Mouse (Mus musculus) limb, embryonic 14.5 days (tissue): Measurements from ENCODE around the gene Dnaja2. TPM values are rescaled to one million over a fixed set of nuclear protein-coding genes. Genes with fewer than 3 reads are reported as not detected.
A peak's percentile ranks its signal among the peaks of the same experiment; 100 is the strongest.

ENCODE experiments used
- ATAC-seq: fragments of 200-750 bp; cut with Nextera tagmentation; 2 replicates; pipeline ENCODE4 v1.8.0; 2017; ENCODE audit warnings: low read depth, moderate number of reproducible peaks, moderate TSS enrichment; ENCODE audit not compliant: low FRiP score
- DNase-seq: peaks from one replicate; pipeline ENCODE4 v3.0.0-alpha.2; 2015; ENCODE audit warnings: low spot score
- H3K27ac ChIP-seq: fragments of 300-500 bp; sonication (generic); replicated peaks from 2 replicates; pipeline ENCODE4 v1.5.1; 2014; ENCODE audit warnings: low read depth, mild to moderate bottlenecking, low read length, moderate library complexity, mixed read lengths
- H3K27me3 ChIP-seq: fragments of 300-500 bp; sonication (generic); 2 replicates; pipeline ENCODE4 v1.6.1; 2014; ENCODE audit warnings: low read length, mixed read lengths; ENCODE audit not compliant: control insufficient read depth, insufficient read depth
- H3K36me3 ChIP-seq: fragments of 300-500 bp; sonication (generic); 2 replicates; pipeline ENCODE4 v1.6.1; 2014; ENCODE audit warnings: mild to moderate bottlenecking, low read length, moderate library complexity, mixed read lengths; ENCODE audit not compliant: control insufficient read depth, insufficient read depth
- H3K4me1 ChIP-seq: fragments of 300-500 bp; sonication (generic); 2 replicates; pipeline ENCODE4 v1.6.1; 2014; ENCODE audit warnings: antibody characterized with exemption, low read length, mixed read lengths; ENCODE audit not compliant: control insufficient read depth, insufficient read depth
- H3K4me2 ChIP-seq: fragments of 300-500 bp; sonication (generic); replicated peaks from 2 replicates; pipeline ENCODE4 v1.6.1; 2014; ENCODE audit warnings: low read depth, mild to moderate bottlenecking, low read length, moderate library complexity; ENCODE audit not compliant: severe bottlenecking
- H3K4me3 ChIP-seq: fragments of 300-500 bp; sonication (generic); replicated peaks from 2 replicates; pipeline ENCODE4 v1.5.1; 2014; ENCODE audit warnings: low read length
- H3K9ac ChIP-seq: fragments of 300-500 bp; sonication (generic); 2 replicates; pipeline ENCODE4 v1.6.1; 2014; ENCODE audit warnings: mild to moderate bottlenecking, low read depth, low read length, moderate library complexity; ENCODE audit not compliant: severe bottlenecking
- H3K9me3 ChIP-seq: fragments of 300-500 bp; sonication (generic); 2 replicates; pipeline ENCODE4 v1.6.1; 2016; ENCODE audit warnings: low read length; ENCODE audit not compliant: control insufficient read depth
- POLR2A ChIP-seq: fragments of 200-500 bp; IDR thresholded peaks from 2 replicates; pipeline ENCODE4 v1.8.0; 2012; ENCODE audit warnings: inconsistent platforms, mild to moderate bottlenecking, moderate library complexity, borderline replicate concordance; ENCODE audit not compliant: insufficient read depth, insufficient read length; ENCODE audit errors: extremely low read depth
- WGBS: fragments of 180-500 bp; shearing (Covaris S2); extraction: QIAGEN DNeasy Blood & Tissue Kit; methylation state at CpG from one replicate; pipeline ENCODE4 v1.1.7; 2014; 5-methylcytosine and 5-hydroxymethylcytosine counted together
- polyA plus RNA-seq, 2 experiments: library from polyadenylated mRNA; depleted of rRNA in 1 of 2; stranded (reverse) in 1 of 2; unstranded in 1 of 2; fragments of >200 nt; fragmentation: Nextera tagmentation in 1 of 2; extraction: Ambion mirVana in 1 of 2; gene quantifications; 2 replicates each; pipeline versions ENCODE4 v1.2.1 to v1.2.3; 2012 to 2014

Gene Dnaja2
- polyA plus RNA-seq, 2 experiments, result 70.9 to 146 TPM

- H3K27me3 ChIP-seq, result no peaks in the 10 kb centered on the region
- ATAC-seq (no peak), DNase-seq (no peak)
- no peaks in the 10 kb centered on the region for H3K9me3 ChIP-seq
- 83% methylated on average over 8 of the region's 8 CpGs for WGBS
- no peaks in the 10 kb centered on the region for H3K4me1 ChIP-seq
- no peak overlapping the region for H3K27ac ChIP-seq
- no peak overlapping the region for H3K4me2 ChIP-seq
- no peak for TF ChIP-seq POLR2A
- H3K36me3 ChIP-seq, result no peaks in the 10 kb centered on the region
- H3K9ac ChIP-seq, result no peak overlapping the region
- no peak overlapping the region for H3K4me3 ChIP-seq
Measured at GRCm38 (mm10) chr8:85563336-85563735, 8.2 kb upstream of the Dnaja2 start.

GRCm38 (mm10) chr8:85559966-85560365 is 4.8 kb upstream of the Dnaja2 start:
- no peak for DNase-seq
- Histone ChIP-seq H3K27me3 (no peaks in the 10 kb centered on the region), H3K4me1 (0 out of 2 replicates have a peak, but pooled peaks cover 2% of the 10 kb centered on the region), H3K4me3 (no peak overlapping the region), H3K4me2 (no peak overlapping the region), H3K36me3 (no peaks in the 10 kb centered on the region), H3K9me3 (no peaks in the 10 kb centered on the region), H3K9ac (no peak overlapping the region), H3K27ac (no peak overlapping the region)
- no peak for ATAC-seq
- no peak for TF ChIP-seq POLR2A
- WGBS, result 55% methylated on average over 2 of the region's 2 CpGs

DNA sequence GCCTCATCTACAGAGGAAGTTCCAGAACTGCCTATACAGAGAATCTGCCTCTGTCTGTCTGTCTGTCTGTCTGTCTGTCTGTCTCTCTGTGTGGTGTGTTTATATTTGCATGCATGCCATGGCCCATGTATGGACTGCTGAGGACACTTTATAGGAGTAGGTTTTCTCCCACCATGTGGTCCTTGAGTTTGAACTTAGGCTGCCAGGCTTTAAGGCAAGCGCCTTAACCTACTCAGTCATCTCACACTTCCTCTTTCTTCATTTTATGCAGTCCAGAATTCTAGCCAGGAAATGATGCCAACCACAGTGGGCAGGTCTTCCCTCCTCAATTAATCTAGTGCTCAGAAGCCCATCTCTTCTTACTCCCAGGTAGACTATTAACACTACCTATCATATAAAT is 4.1 kb upstream of the Dnaja2 start:
- 0 out of 2 replicates have a peak, but pooled peaks cover 2% of the 10 kb centered on the region for H3K4me1 ChIP-seq
- no peaks in the 10 kb centered on the region for H3K9me3 ChIP-seq
- H3K27ac ChIP-seq, result no peak overlapping the region
- H3K27me3 ChIP-seq, result no peaks in the 10 kb centered on the region
- no peak for TF ChIP-seq POLR2A
- no peak for ATAC-seq
- no peak overlapping the region for H3K9ac ChIP-seq
- 91% methylated on average over 1 of the region's 1 CpGs for WGBS
- H3K36me3 ChIP-seq, result no peaks in the 10 kb centered on the region
- no peak for DNase-seq
- H3K4me3 ChIP-seq, result no peak overlapping the region
- no peak overlapping the region for H3K4me2 ChIP-seq

GRCm38 (mm10) chr8:85557601-85557986 is 2.5 kb upstream of the Dnaja2 start:
- DNase-seq (peak; percentile 12), ATAC-seq (no peak)
- TF ChIP-seq POLR2A, result no peak
- H3K4me1 ChIP-seq, result 0 out of 2 replicates have a peak, but pooled peaks cover 4% of the 10 kb centered on the region
- H3K9ac ChIP-seq, result no peak overlapping the region
- WGBS, result 31% methylated on average over 3 of the region's 3 CpGs
- no peaks in the 10 kb centered on the region for H3K27me3 ChIP-seq
- H3K36me3 ChIP-seq, result peaks cover 9% of the 10 kb centered on the region
- H3K4me2 ChIP-seq, result no peak overlapping the region
- no peak overlapping the region for H3K27ac ChIP-seq
- H3K9me3 ChIP-seq, result no peaks in the 10 kb centered on the region
- H3K4me3 ChIP-seq, result no peak overlapping the region

- Histone ChIP-seq H3K4me2 (no peak overlapping the region), H3K27me3 (no peaks in the 10 kb centered on the region), H3K27ac (no peak overlapping the region), H3K4me1 (0 out of 2 replicates have a peak, but pooled peaks cover 4% of the 10 kb centered on the region), H3K4me3 (no peak overlapping the region), H3K9me3 (no peaks in the 10 kb centered on the region), H3K36me3 (peaks cover 14% of the 10 kb centered on the region), H3K9ac (no peak overlapping the region)
- TF ChIP-seq POLR2A, result no peak
- ATAC-seq (no peak), DNase-seq (no peak)
- WGBS, result 32% methylated on average over 2 of the region's 2 CpGs
Measured at GRCm38 (mm10) chr8:85556986-85557600, 1.9 kb upstream of the Dnaja2 start.
